Mouse (Mus musculus) ES-Bruce4 (cell line): ENCODE measurements at regions not wholly inside any gene's neighbourhood (a gene's known extent, or its start where the extent isn't known, plus 50 kb on each side); places are given as distances from the start of the nearest gene placed in this dataset.

ENCODE experiments used
- CTCF ChIP-seq: IDR thresholded peaks from one replicate; pipeline ENCODE4 v1.8.1; 2011; ENCODE audit warnings: low read depth, low read length
- EP300 ChIP-seq: IDR thresholded peaks from 2 replicates; pipeline ENCODE4 v1.6.1; 2011; ENCODE audit warnings: low read depth, low read length; ENCODE audit not compliant: insufficient read depth
- POLR2A ChIP-seq: IDR thresholded peaks from one replicate; pipeline ENCODE4 v1.8.1; 2011; ENCODE audit warnings: low read length; ENCODE audit not compliant: insufficient read depth

GRCm38 (mm10) chr13:37560800-37561199 lies 215.8 kb downstream of the Ly86 start:
- TF ChIP-seq CTCF = no peak
- no peak for TF ChIP-seq EP300
- no peak for TF ChIP-seq POLR2A
